Mouse (Mus musculus) myocyte (in vitro differentiated cells): Measurements from ENCODE around the gene Olfr898.

Source experiments
- CEBPB ChIP-seq: IDR thresholded peaks from 2 replicates; pipeline ENCODE4 v1.6.1; 2011; ENCODE audit warnings: mild to moderate bottlenecking, moderate library complexity; ENCODE audit not compliant: poor library complexity, insufficient read depth, severe bottlenecking
- E2F4 ChIP-seq: IDR thresholded peaks from one replicate; pipeline ENCODE4 v1.6.1; 2011; ENCODE audit warnings: mild to moderate bottlenecking, control low read depth, moderate library complexity; ENCODE audit not compliant: insufficient read depth
- MAX ChIP-seq: IDR thresholded peaks from one replicate; pipeline ENCODE4 v1.6.1; 2011; ENCODE audit warnings: low read depth, mild to moderate bottlenecking, control low read depth
- POLR2A ChIP-seq: IDR thresholded peaks from one replicate; pipeline ENCODE4 v1.6.1; 2011; ENCODE audit warnings: low read depth, mild to moderate bottlenecking, control low read depth, moderate library complexity; ENCODE audit not compliant: insufficient read length
- POLR2AphosphoS2 ChIP-seq: IDR thresholded peaks from one replicate; pipeline ENCODE4 v1.6.1; 2011; ENCODE audit warnings: low read depth, control low read depth; ENCODE audit not compliant: insufficient read length

- TF ChIP-seq POLR2AphosphoS2: no peak
- TF ChIP-seq POLR2A: no peak
- no peak for TF ChIP-seq MAX
- TF ChIP-seq CEBPB: no peak
- no peak for TF ChIP-seq E2F4
These were observed 53.2 kb downstream of the Olfr898 start, which contains the start of gene Olfr147 for GRCm38 (mm10) chr9:38401398-38401797.
